Mouse (Mus musculus) MEL (cell line): ENCODE data around the gene Dhx40. TPM values are rescaled to one million over a fixed set of nuclear protein-coding genes. Genes with fewer than 3 reads are reported as not detected.
A peak's percentile ranks its signal among the peaks of the same experiment; 100 is the strongest.

Experiments used
- DNase-seq: peaks from one replicate; pipeline ENCODE4 v3.0.0; 2011; ENCODE audit warnings: low read depth, low spot score
- H3K27ac ChIP-seq: 2 replicates; pipeline ENCODE4 v1.5.1; 2012; ENCODE audit warnings: low read depth, mild to moderate bottlenecking, control low read depth, low read length, moderate library complexity; ENCODE audit not compliant: control insufficient read depth
- H3K27me3 ChIP-seq, 2 experiments: fragments of 150-350 bp in 1 of 2; sonication (generic) in 1 of 2; 2 replicates each; pipeline ENCODE4 v1.6.1; 2012; ENCODE audit warnings: low read length in 2 of 2, mild to moderate bottlenecking in 2 of 2, improper control_type of control experiment in 1 of 2, moderate library complexity in 1 of 2; ENCODE audit not compliant: insufficient read depth in 2 of 2, control insufficient read depth in 1 of 2
- H3K36me3 ChIP-seq, 2 experiments: 2 replicates each; pipeline ENCODE4 v1.6.1; 2012 to 2014; ENCODE audit warnings: low read length in 2 of 2, improper control_type of control experiment in 1 of 2, inconsistent platforms in 1 of 2, mild to moderate bottlenecking in 1 of 2; ENCODE audit not compliant: insufficient read depth in 2 of 2, control insufficient read depth in 1 of 2
- H3K4me1 ChIP-seq, 2 experiments: fragments of 150-350 bp in 1 of 2; sonication (generic) in 1 of 2; 2 replicates each; pipeline ENCODE4 v1.6.1; 2012; ENCODE audit warnings: low read length in 2 of 2, improper control_type of control experiment in 1 of 2, mild to moderate bottlenecking in 1 of 2; ENCODE audit not compliant: insufficient read depth in 2 of 2, control insufficient read depth in 1 of 2
- H3K4me3 ChIP-seq, 2 experiments: fragments of 150-350 bp in 1 of 2; sonication (generic) in 1 of 2; 2 replicates each; pipeline ENCODE4 v1.5.1; 2012; ENCODE audit warnings: low read depth in 2 of 2, low read length in 2 of 2, mild to moderate bottlenecking in 2 of 2, moderate library complexity in 2 of 2, control low read depth in 1 of 2, improper control_type of control experiment in 1 of 2; ENCODE audit not compliant: control insufficient read depth in 1 of 2, insufficient read depth in 1 of 2
- H3K79me2 ChIP-seq: 2 replicates; pipeline ENCODE4 v1.6.1; 2012; ENCODE audit warnings: mild to moderate bottlenecking, low read length, moderate library complexity; ENCODE audit not compliant: control insufficient read depth, poor library complexity, insufficient read depth
- H3K9ac ChIP-seq: 2 replicates; pipeline ENCODE4 v1.6.1; 2012; ENCODE audit warnings: low read depth, mild to moderate bottlenecking, control low read depth, low read length, moderate library complexity; ENCODE audit not compliant: control insufficient read depth, poor library complexity, severe bottlenecking
- H3K9me3 ChIP-seq: fragments of 150-350 bp; sonication (generic); replicated peaks from 2 replicates; pipeline ENCODE4 v1.6.1; 2012; ENCODE audit warnings: mild to moderate bottlenecking, low read length, improper control_type of control experiment, moderate library complexity; ENCODE audit not compliant: insufficient read depth
- BHLHE40 ChIP-seq: IDR thresholded peaks from 2 replicates; pipeline ENCODE4 v1.6.1; 2012; ENCODE audit warnings: low read depth, mild to moderate bottlenecking, inconsistent platforms, low read length, improper control_type of control experiment, borderline replicate concordance
- CHD1 ChIP-seq: IDR thresholded peaks from 2 replicates; pipeline ENCODE4 v1.6.1; 2012; ENCODE audit warnings: low read depth, mild to moderate bottlenecking, inconsistent platforms, low read length, improper control_type of control experiment
- CHD2 ChIP-seq: IDR thresholded peaks from 2 replicates; pipeline ENCODE4 v1.6.1; 2011; ENCODE audit warnings: low read length, improper control_type of control experiment
- CTCF ChIP-seq, 3 experiments: IDR thresholded peaks in 2 of 3; conservative IDR thresholded peaks in 1 of 3; 2 replicates each; pipeline ENCODE4 v1.5.1; 2011 to 2012; ENCODE audit warnings: low read length in 3 of 3, low read depth in 2 of 3, mild to moderate bottlenecking in 2 of 3, improper control_type of control experiment in 1 of 3, inconsistent platforms in 1 of 3, mixed read lengths in 1 of 3, moderate library complexity in 1 of 3; ENCODE audit not compliant: control insufficient read depth in 1 of 3, insufficient read depth in 1 of 3, poor library complexity in 1 of 3, severe bottlenecking in 1 of 3
- E2F4 ChIP-seq: IDR thresholded peaks from 2 replicates; pipeline ENCODE4 v1.6.1; 2011; ENCODE audit warnings: low read depth, low read length, improper control_type of control experiment, borderline replicate concordance
- EP300 ChIP-seq, 2 experiments: IDR thresholded peaks; 2 replicates each; pipeline ENCODE4 v1.6.1; 2011; ENCODE audit warnings: improper control_type of control experiment in 2 of 2, low read length in 2 of 2, low read depth in 1 of 2, mild to moderate bottlenecking in 1 of 2
- GABPA ChIP-seq: IDR thresholded peaks from 2 replicates; pipeline ENCODE4 v1.6.1; 2012; ENCODE audit warnings: low read depth, mild to moderate bottlenecking, inconsistent platforms, low read length, improper control_type of control experiment, moderate library complexity
- GATA1 ChIP-seq: IDR thresholded peaks from 2 replicates; pipeline ENCODE4 v1.6.1; 2011; ENCODE audit warnings: low read depth, low read length, improper control_type of control experiment
- HCFC1 ChIP-seq: IDR thresholded peaks from 2 replicates; pipeline ENCODE4 v1.6.1; 2012; ENCODE audit warnings: low read depth, mild to moderate bottlenecking, inconsistent platforms, low read length, improper control_type of control experiment, moderate library complexity
- JUND ChIP-seq: IDR thresholded peaks from 2 replicates; pipeline ENCODE4 v1.6.1; 2011; ENCODE audit warnings: low read depth, mild to moderate bottlenecking, improper control_type of control experiment, low read length
- KAT2A ChIP-seq: conservative IDR thresholded peaks from 2 replicates; pipeline ENCODE4 v1.6.1; 2012; ENCODE audit warnings: low read depth, low read length, improper control_type of control experiment, inconsistent platforms
- MAFK ChIP-seq: IDR thresholded peaks from 2 replicates; pipeline ENCODE4 v1.6.1; 2011; ENCODE audit warnings: low read depth, mild to moderate bottlenecking, low read length, improper control_type of control experiment, borderline replicate concordance
- MAZ ChIP-seq: IDR thresholded peaks from 2 replicates; pipeline ENCODE4 v1.6.1; 2012; ENCODE audit warnings: low read depth, mild to moderate bottlenecking, inconsistent platforms, low read length, improper control_type of control experiment
- MEF2A ChIP-seq: IDR thresholded peaks from 2 replicates; pipeline ENCODE4 v1.6.1; 2014; ENCODE audit warnings: low read depth, mild to moderate bottlenecking, inconsistent platforms, low read length, improper control_type of control experiment; ENCODE audit not compliant: poor library complexity, insufficient replicate concordance, severe bottlenecking; ENCODE audit errors: extremely low read depth
- MXI1 ChIP-seq: IDR thresholded peaks from 2 replicates; pipeline ENCODE4 v1.6.1; 2011; ENCODE audit warnings: mild to moderate bottlenecking, low read depth, low read length, improper control_type of control experiment
- MYB ChIP-seq: IDR thresholded peaks from 2 replicates; pipeline ENCODE4 v1.6.1; 2011; ENCODE audit warnings: mild to moderate bottlenecking, low read depth, low read length, improper control_type of control experiment
- NRF1 ChIP-seq: IDR thresholded peaks from 2 replicates; pipeline ENCODE4 v1.6.1; 2014; ENCODE audit warnings: low read depth, mild to moderate bottlenecking, inconsistent platforms, low read length, improper control_type of control experiment, moderate library complexity; ENCODE audit not compliant: poor library complexity, insufficient read depth, severe bottlenecking
- POLR2A ChIP-seq, 2 experiments: IDR thresholded peaks; 2 replicates each; pipeline ENCODE4 v1.6.1; 2011 to 2012; ENCODE audit warnings: low read length in 2 of 2, mild to moderate bottlenecking in 2 of 2, control low read depth in 1 of 2, improper control_type of control experiment in 1 of 2, low read depth in 1 of 2, moderate library complexity in 1 of 2; ENCODE audit not compliant: control insufficient read depth in 1 of 2, insufficient read depth in 1 of 2, poor library complexity in 1 of 2
- RAD21 ChIP-seq: IDR thresholded peaks from 2 replicates; pipeline ENCODE4 v1.6.1; 2011; ENCODE audit warnings: mild to moderate bottlenecking, low read depth, low read length, improper control_type of control experiment
- RCOR1 ChIP-seq: IDR thresholded peaks from 2 replicates; pipeline ENCODE4 v1.6.1; 2012; ENCODE audit warnings: low read depth, mild to moderate bottlenecking, inconsistent platforms, low read length, improper control_type of control experiment
- SIN3A ChIP-seq: IDR thresholded peaks from 2 replicates; pipeline ENCODE4 v1.6.1; 2012; ENCODE audit warnings: low read length, improper control_type of control experiment, inconsistent platforms
- SMC3 ChIP-seq: IDR thresholded peaks from 2 replicates; pipeline ENCODE4 v1.6.1; 2011; ENCODE audit warnings: low read depth, low read length, improper control_type of control experiment
- TAL1 ChIP-seq: IDR thresholded peaks from 2 replicates; pipeline ENCODE4 v1.6.1; 2012; ENCODE audit warnings: mild to moderate bottlenecking, inconsistent platforms, low read length, moderate library complexity, mixed read lengths
- TBP ChIP-seq: IDR thresholded peaks from 2 replicates; pipeline ENCODE4 v1.8.0; 2011; ENCODE audit warnings: low read depth, low read length, improper control_type of control experiment
- UBTF ChIP-seq: IDR thresholded peaks from 2 replicates; pipeline ENCODE4 v1.6.1; 2012; ENCODE audit warnings: low read depth, mild to moderate bottlenecking, inconsistent platforms, low read length, improper control_type of control experiment, moderate library complexity, borderline replicate concordance; ENCODE audit not compliant: insufficient read depth
- USF1 ChIP-seq: IDR thresholded peaks from 2 replicates; pipeline ENCODE4 v1.6.1; 2014; ENCODE audit warnings: low read depth, mild to moderate bottlenecking, inconsistent platforms, low read length, improper control_type of control experiment, moderate library complexity
- USF2 ChIP-seq, 2 experiments: IDR thresholded peaks; 2 replicates each; pipeline ENCODE4 v1.6.1; 2011 to 2012; ENCODE audit warnings: improper control_type of control experiment in 2 of 2, low read length in 2 of 2, borderline replicate concordance in 1 of 2, inconsistent platforms in 1 of 2, low read depth in 1 of 2, mild to moderate bottlenecking in 1 of 2; ENCODE audit not compliant: insufficient read depth in 1 of 2
- ZC3H11A ChIP-seq: IDR thresholded peaks from 2 replicates; pipeline ENCODE4 v1.6.1; 2012; ENCODE audit warnings: low read depth, mild to moderate bottlenecking, inconsistent platforms, low read length, improper control_type of control experiment
- ZKSCAN1 ChIP-seq: IDR thresholded peaks from 2 replicates; pipeline ENCODE4 v1.6.1; 2012; ENCODE audit warnings: low read depth, mild to moderate bottlenecking, inconsistent platforms, low read length, improper control_type of control experiment, moderate library complexity
- ZMIZ1 ChIP-seq: IDR thresholded peaks from 2 replicates; pipeline ENCODE4 v1.6.1; 2012; ENCODE audit warnings: low read depth, mild to moderate bottlenecking, inconsistent platforms, low read length, improper control_type of control experiment, moderate library complexity
- ZNF384 ChIP-seq: IDR thresholded peaks from 2 replicates; pipeline ENCODE4 v1.6.1; 2012; ENCODE audit warnings: low read depth, mild to moderate bottlenecking, inconsistent platforms, low read length, improper control_type of control experiment
- polyA plus RNA-seq, 2 experiments: library from polyadenylated mRNA; stranded (reverse) in 1 of 2; unstranded in 1 of 2; fragments of >175 nt in 1 of 2; fragments of >200 nt in 1 of 2; gene quantifications; 2 replicates each; pipeline versions ENCODE4 v1.2.1 to v1.2.4; 2012; ENCODE audit warnings: low replicate concordance in 2 of 2, low read depth in 1 of 2; ENCODE audit not compliant: insufficient read length in 2 of 2, insufficient read depth in 1 of 2, missing spikeins in 1 of 2
- total RNA-seq: library from RNA; depleted of rRNA; stranded (reverse); fragments of 300-350 nt; gene quantifications from 2 replicates; pipeline ENCODE4 v1.2.3, GENCODE M21; 2012

Dhx40 gene
- total and polyA plus RNA-seq, 3 experiments: 10.1 to 16.1 TPM; not detected in 1

- Histone ChIP-seq H3K9me3 (no peaks in the 10 kb centered on the region), H3K4me1 (peaks cover 18 to 28% of the 10 kb centered on the region in 2 experiments), H3K9ac (peak overlapping the region; percentile 88), H3K4me3 (peak overlapping the region; percentile 65 to 80; a peak in 3 of 4 replicates), H3K79me2 (peaks cover 31% of the 10 kb centered on the region), H3K36me3 (peaks cover 7 to 39% of the 10 kb centered on the region in 2 experiments), H3K27me3 (no peaks in the 10 kb centered on the region), H3K27ac (peak overlapping the region; percentile 99)
- TF ChIP-seq HCFC1 (no peak), KAT2A (no peak), TBP (peak; percentile 5; the same call in 1 of the 2 replicates), GABPA (peak; percentile 74; the same call in 1 of the 2 replicates)
- peak; percentile 60 for DNase-seq
Measured at GRCm38 (mm10) chr11:86759226-86759625, 48.3 kb downstream of the Dhx40 start.

GRCm38 (mm10) chr11:86758559-86758958, 49.0 kb downstream of the Dhx40 start:
- peak overlapping the region; percentile 65 to 80 for H3K4me3 ChIP-seq
- peaks cover 23 to 28% of the 10 kb centered on the region in 2 experiments for H3K4me1 ChIP-seq
- H3K9ac ChIP-seq: peak overlapping the region; percentile 88
- DNase-seq: peak; percentile 93
- peaks cover 37% of the 10 kb centered on the region for H3K79me2 ChIP-seq
- no peaks in the 10 kb centered on the region for H3K27me3 ChIP-seq
- peaks cover 7 to 46% of the 10 kb centered on the region in 2 experiments for H3K36me3 ChIP-seq
- no peaks in the 10 kb centered on the region for H3K9me3 ChIP-seq
- peak overlapping the region; percentile 99 for H3K27ac ChIP-seq
- TF ChIP-seq HCFC1: peak; percentile 35
- TF ChIP-seq TAL1: no peak
- peak; percentile 58; the same call in 1 of the 2 replicates for TF ChIP-seq MYB
- no peak; the same call in 1 of the 2 replicates for TF ChIP-seq GATA1
- no peak for TF ChIP-seq ZKSCAN1
- TF ChIP-seq MAZ: no peak
- TF ChIP-seq MAFK: peak; percentile 93
- TF ChIP-seq SMC3: no peak
- no peak for TF ChIP-seq KAT2A
- TF ChIP-seq ZC3H11A: no peak
- TF ChIP-seq TBP: peak; percentile 85
- no peak for TF ChIP-seq RAD21
- TF ChIP-seq ZNF384: no peak
- TF ChIP-seq CHD2: no peak
- no peak for TF ChIP-seq MEF2A
- TF ChIP-seq USF1: no peak
- TF ChIP-seq E2F4: no peak
- no peak for TF ChIP-seq USF2 (IDR thresholded peaks at IDR 0.05; ENCODE audit: borderline replicate concordance in 1 of 2, insufficient read depth in 1 of 2, low read depth in 1 of 2, low read length in 2 of 2)
- no peak for TF ChIP-seq NRF1
- TF ChIP-seq BHLHE40: peak; percentile 46; the same call in 1 of the 2 replicates
- peak in 1 of 2 experiments; percentile 31; a peak in 1 of 4 replicates for TF ChIP-seq POLR2A (IDR thresholded peaks at IDR 0.05; ENCODE audit: control insufficient read depth in 1 of 2, insufficient read depth in 1 of 2, low read depth in 1 of 2, low read length in 2 of 2, poor library complexity in 1 of 2)
- TF ChIP-seq EP300 (IDR thresholded peaks at IDR 0.05; ENCODE audit: low read depth in 1 of 2, low read length in 2 of 2): peak; percentile 73 to 75
- peak; percentile 39; the same call in 1 of the 2 replicates for TF ChIP-seq MXI1
- no peak for TF ChIP-seq JUND
- no peak for TF ChIP-seq UBTF
- no peak for TF ChIP-seq RCOR1
- TF ChIP-seq CHD1: peak; percentile 88; the same call in 1 of the 2 replicates
- TF ChIP-seq CTCF (IDR thresholded peaks at IDR 0.05 in 2 of 3, conservative IDR thresholded peaks at IDR 0.05 in 1 of 3; ENCODE audit: control insufficient read depth in 1 of 3, insufficient read depth in 1 of 3, low read depth in 2 of 3, low read length in 3 of 3, poor library complexity in 1 of 3, severe bottlenecking in 1 of 3): no peak
- peak; percentile 71 for TF ChIP-seq SIN3A
- TF ChIP-seq ZMIZ1: peak; percentile 77; the same call in 1 of the 2 replicates
